Mouse (Mus musculus) MEL (cell line): ENCODE measurements at regions not wholly inside any gene's neighbourhood (a gene's known extent, or its start where the extent isn't known, plus 50 kb on each side); places are given as distances from the start of the nearest gene placed in this dataset.

ENCODE experiments used
- DNase-seq: peaks from one replicate; pipeline ENCODE4 v3.0.0; 2011; ENCODE audit warnings: low read depth, low spot score
- H3K27ac ChIP-seq: 2 replicates; pipeline ENCODE4 v1.5.1; 2012; ENCODE audit warnings: low read depth, mild to moderate bottlenecking, control low read depth, low read length, moderate library complexity; ENCODE audit not compliant: control insufficient read depth
- H3K27me3 ChIP-seq, 2 experiments: fragments of 150-350 bp in 1 of 2; sonication (generic) in 1 of 2; 2 replicates each; pipeline ENCODE4 v1.6.1; 2012; ENCODE audit warnings: low read length in 2 of 2, mild to moderate bottlenecking in 2 of 2, improper control_type of control experiment in 1 of 2, moderate library complexity in 1 of 2; ENCODE audit not compliant: insufficient read depth in 2 of 2, control insufficient read depth in 1 of 2
- H3K36me3 ChIP-seq, 2 experiments: 2 replicates each; pipeline ENCODE4 v1.6.1; 2012 to 2014; ENCODE audit warnings: low read length in 2 of 2, improper control_type of control experiment in 1 of 2, inconsistent platforms in 1 of 2, mild to moderate bottlenecking in 1 of 2; ENCODE audit not compliant: insufficient read depth in 2 of 2, control insufficient read depth in 1 of 2
- H3K4me1 ChIP-seq, 2 experiments: fragments of 150-350 bp in 1 of 2; sonication (generic) in 1 of 2; 2 replicates each; pipeline ENCODE4 v1.6.1; 2012; ENCODE audit warnings: low read length in 2 of 2, improper control_type of control experiment in 1 of 2, mild to moderate bottlenecking in 1 of 2; ENCODE audit not compliant: insufficient read depth in 2 of 2, control insufficient read depth in 1 of 2
- H3K4me3 ChIP-seq, 2 experiments: fragments of 150-350 bp in 1 of 2; sonication (generic) in 1 of 2; 2 replicates each; pipeline ENCODE4 v1.5.1; 2012; ENCODE audit warnings: low read depth in 2 of 2, low read length in 2 of 2, mild to moderate bottlenecking in 2 of 2, moderate library complexity in 2 of 2, control low read depth in 1 of 2, improper control_type of control experiment in 1 of 2; ENCODE audit not compliant: control insufficient read depth in 1 of 2, insufficient read depth in 1 of 2
- H3K79me2 ChIP-seq: 2 replicates; pipeline ENCODE4 v1.6.1; 2012; ENCODE audit warnings: mild to moderate bottlenecking, low read length, moderate library complexity; ENCODE audit not compliant: control insufficient read depth, poor library complexity, insufficient read depth
- H3K9ac ChIP-seq: 2 replicates; pipeline ENCODE4 v1.6.1; 2012; ENCODE audit warnings: low read depth, mild to moderate bottlenecking, control low read depth, low read length, moderate library complexity; ENCODE audit not compliant: control insufficient read depth, poor library complexity, severe bottlenecking
- H3K9me3 ChIP-seq: fragments of 150-350 bp; sonication (generic); replicated peaks from 2 replicates; pipeline ENCODE4 v1.6.1; 2012; ENCODE audit warnings: mild to moderate bottlenecking, low read length, improper control_type of control experiment, moderate library complexity; ENCODE audit not compliant: insufficient read depth
- BHLHE40 ChIP-seq: IDR thresholded peaks from 2 replicates; pipeline ENCODE4 v1.6.1; 2012; ENCODE audit warnings: low read depth, mild to moderate bottlenecking, inconsistent platforms, low read length, improper control_type of control experiment, borderline replicate concordance
- CHD1 ChIP-seq: IDR thresholded peaks from 2 replicates; pipeline ENCODE4 v1.6.1; 2012; ENCODE audit warnings: low read depth, mild to moderate bottlenecking, inconsistent platforms, low read length, improper control_type of control experiment
- CHD2 ChIP-seq: IDR thresholded peaks from 2 replicates; pipeline ENCODE4 v1.6.1; 2011; ENCODE audit warnings: low read length, improper control_type of control experiment
- CTCF ChIP-seq, 3 experiments: IDR thresholded peaks in 2 of 3; conservative IDR thresholded peaks in 1 of 3; 2 replicates each; pipeline ENCODE4 v1.5.1; 2011 to 2012; ENCODE audit warnings: low read length in 3 of 3, low read depth in 2 of 3, mild to moderate bottlenecking in 2 of 3, improper control_type of control experiment in 1 of 3, inconsistent platforms in 1 of 3, mixed read lengths in 1 of 3, moderate library complexity in 1 of 3; ENCODE audit not compliant: control insufficient read depth in 1 of 3, insufficient read depth in 1 of 3, poor library complexity in 1 of 3, severe bottlenecking in 1 of 3
- ETS1 ChIP-seq: IDR thresholded peaks from 2 replicates; pipeline ENCODE4 v1.6.1; 2012; ENCODE audit warnings: low read depth, mild to moderate bottlenecking, inconsistent platforms, low read length, improper control_type of control experiment, moderate library complexity
- GABPA ChIP-seq: IDR thresholded peaks from 2 replicates; pipeline ENCODE4 v1.6.1; 2012; ENCODE audit warnings: low read depth, mild to moderate bottlenecking, inconsistent platforms, low read length, improper control_type of control experiment, moderate library complexity
- JUND ChIP-seq: IDR thresholded peaks from 2 replicates; pipeline ENCODE4 v1.6.1; 2011; ENCODE audit warnings: low read depth, mild to moderate bottlenecking, improper control_type of control experiment, low read length
- KAT2A ChIP-seq: conservative IDR thresholded peaks from 2 replicates; pipeline ENCODE4 v1.6.1; 2012; ENCODE audit warnings: low read depth, low read length, improper control_type of control experiment, inconsistent platforms
- MAFK ChIP-seq: IDR thresholded peaks from 2 replicates; pipeline ENCODE4 v1.6.1; 2011; ENCODE audit warnings: low read depth, mild to moderate bottlenecking, low read length, improper control_type of control experiment, borderline replicate concordance
- MAZ ChIP-seq: IDR thresholded peaks from 2 replicates; pipeline ENCODE4 v1.6.1; 2012; ENCODE audit warnings: low read depth, mild to moderate bottlenecking, inconsistent platforms, low read length, improper control_type of control experiment
- MEF2A ChIP-seq: IDR thresholded peaks from 2 replicates; pipeline ENCODE4 v1.6.1; 2014; ENCODE audit warnings: low read depth, mild to moderate bottlenecking, inconsistent platforms, low read length, improper control_type of control experiment; ENCODE audit not compliant: poor library complexity, insufficient replicate concordance, severe bottlenecking; ENCODE audit errors: extremely low read depth
- MYC ChIP-seq: IDR thresholded peaks from 2 replicates; pipeline ENCODE4 v1.6.1; 2011; ENCODE audit warnings: low read depth, mild to moderate bottlenecking, low read length, improper control_type of control experiment, moderate library complexity
- NELFE ChIP-seq: IDR thresholded peaks from 2 replicates; pipeline ENCODE4 v1.6.1; 2011; ENCODE audit warnings: low read depth, low read length, improper control_type of control experiment
- NRF1 ChIP-seq: IDR thresholded peaks from 2 replicates; pipeline ENCODE4 v1.6.1; 2014; ENCODE audit warnings: low read depth, mild to moderate bottlenecking, inconsistent platforms, low read length, improper control_type of control experiment, moderate library complexity; ENCODE audit not compliant: poor library complexity, insufficient read depth, severe bottlenecking
- POLR2A ChIP-seq, 2 experiments: IDR thresholded peaks; 2 replicates each; pipeline ENCODE4 v1.6.1; 2011 to 2012; ENCODE audit warnings: low read length in 2 of 2, mild to moderate bottlenecking in 2 of 2, control low read depth in 1 of 2, improper control_type of control experiment in 1 of 2, low read depth in 1 of 2, moderate library complexity in 1 of 2; ENCODE audit not compliant: control insufficient read depth in 1 of 2, insufficient read depth in 1 of 2, poor library complexity in 1 of 2
- POLR2AphosphoS5 ChIP-seq: IDR thresholded peaks from 2 replicates; pipeline ENCODE4 v1.6.1; 2012; ENCODE audit warnings: low read depth, borderline replicate concordance, mild to moderate bottlenecking, inconsistent platforms, low read length, moderate library complexity, mixed read lengths
- RAD21 ChIP-seq: IDR thresholded peaks from 2 replicates; pipeline ENCODE4 v1.6.1; 2011; ENCODE audit warnings: mild to moderate bottlenecking, low read depth, low read length, improper control_type of control experiment
- RCOR1 ChIP-seq: IDR thresholded peaks from 2 replicates; pipeline ENCODE4 v1.6.1; 2012; ENCODE audit warnings: low read depth, mild to moderate bottlenecking, inconsistent platforms, low read length, improper control_type of control experiment
- SMC3 ChIP-seq: IDR thresholded peaks from 2 replicates; pipeline ENCODE4 v1.6.1; 2011; ENCODE audit warnings: low read depth, low read length, improper control_type of control experiment
- TAL1 ChIP-seq: IDR thresholded peaks from 2 replicates; pipeline ENCODE4 v1.6.1; 2012; ENCODE audit warnings: mild to moderate bottlenecking, inconsistent platforms, low read length, moderate library complexity, mixed read lengths
- TBP ChIP-seq: IDR thresholded peaks from 2 replicates; pipeline ENCODE4 v1.8.0; 2011; ENCODE audit warnings: low read depth, low read length, improper control_type of control experiment
- USF1 ChIP-seq: IDR thresholded peaks from 2 replicates; pipeline ENCODE4 v1.6.1; 2014; ENCODE audit warnings: low read depth, mild to moderate bottlenecking, inconsistent platforms, low read length, improper control_type of control experiment, moderate library complexity
- USF2 ChIP-seq, 2 experiments: IDR thresholded peaks; 2 replicates each; pipeline ENCODE4 v1.6.1; 2011 to 2012; ENCODE audit warnings: improper control_type of control experiment in 2 of 2, low read length in 2 of 2, borderline replicate concordance in 1 of 2, inconsistent platforms in 1 of 2, low read depth in 1 of 2, mild to moderate bottlenecking in 1 of 2; ENCODE audit not compliant: insufficient read depth in 1 of 2
- ZMIZ1 ChIP-seq: IDR thresholded peaks from 2 replicates; pipeline ENCODE4 v1.6.1; 2012; ENCODE audit warnings: low read depth, mild to moderate bottlenecking, inconsistent platforms, low read length, improper control_type of control experiment, moderate library complexity
- ZNF384 ChIP-seq: IDR thresholded peaks from 2 replicates; pipeline ENCODE4 v1.6.1; 2012; ENCODE audit warnings: low read depth, mild to moderate bottlenecking, inconsistent platforms, low read length, improper control_type of control experiment

DNA sequence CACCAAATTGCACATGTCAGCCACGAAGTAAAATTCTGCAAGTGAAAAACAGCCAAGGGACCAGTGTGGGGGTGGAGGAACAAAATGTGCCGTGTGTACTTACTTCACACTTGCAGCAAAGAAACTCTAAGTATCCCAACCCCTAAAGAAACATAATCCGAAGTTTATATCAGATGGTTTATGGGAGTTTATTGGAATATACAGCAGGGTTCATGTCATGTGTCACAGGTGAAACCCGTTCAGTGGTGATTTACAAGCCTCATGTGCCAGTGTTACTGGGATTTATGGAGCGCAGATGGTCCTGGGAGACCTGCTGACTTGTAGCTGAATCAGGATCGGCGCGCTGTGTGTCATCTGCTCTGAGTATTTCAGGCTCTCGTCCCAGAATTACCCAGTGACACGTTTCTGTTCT, 306.1 kb downstream of the Meis1 start:
- no peak for DNase-seq

DNA sequence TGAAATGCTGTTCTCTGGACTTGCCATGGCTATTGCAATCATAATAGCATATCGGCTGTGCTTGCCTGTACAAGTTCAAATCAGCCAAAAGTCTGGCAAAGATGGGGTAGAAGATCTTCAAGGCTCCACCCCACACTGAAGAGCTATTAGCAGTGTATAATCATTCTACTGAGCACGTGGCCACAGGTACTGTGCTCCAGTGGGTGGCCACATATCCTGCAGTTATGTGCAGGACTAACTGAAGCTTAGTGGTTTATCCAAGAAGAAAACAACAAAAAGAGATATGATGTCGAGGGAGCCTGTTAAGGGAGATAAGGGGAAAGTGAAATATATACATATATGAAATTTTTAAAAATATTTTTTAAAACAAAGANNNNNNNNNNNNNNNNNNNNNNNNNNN, 309.2 kb downstream of the Meis1 start:
- peaks cover 4 to 5% of the 10 kb centered on the region in 2 experiments; a peak in 2 of 4 replicates for H3K27me3 ChIP-seq
- H3K9ac ChIP-seq = no peak overlapping the region
- TF ChIP-seq RAD21 (no peak), MEF2A (no peak), CHD2 (no peak), JUND (no peak), USF1 (no peak), RCOR1 (no peak), SMC3 (no peak)
- TF ChIP-seq, all 39 proteins: peak for 0
- no peaks in the 10 kb centered on the region for H3K36me3 ChIP-seq
- DNase-seq = no peak
- no peaks in the 10 kb centered on the region for H3K79me2 ChIP-seq
- no peak overlapping the region for H3K27ac ChIP-seq
- H3K4me1 ChIP-seq = no peaks in the 10 kb centered on the region
- no peak overlapping the region for H3K4me3 ChIP-seq
- H3K9me3 ChIP-seq = no peaks in the 10 kb centered on the region

More for the DNA sequence above, 306.1 kb downstream of the Meis1 start:
- H3K27me3 ChIP-seq = peaks cover 7 to 8% of the 10 kb centered on the region in 2 experiments; a peak in 3 of 4 replicates
- no peaks in the 10 kb centered on the region for H3K4me1 ChIP-seq
- no peak overlapping the region for H3K27ac ChIP-seq
- TF ChIP-seq MYC (no peak), MAZ (no peak), ZNF384 (no peak), POLR2AphosphoS5 (no peak), CTCF (IDR thresholded peaks at IDR 0.05 in 2 of 3, conservative IDR thresholded peaks at IDR 0.05 in 1 of 3; ENCODE audit: control insufficient read depth in 1 of 3, insufficient read depth in 1 of 3, low read depth in 2 of 3, low read length in 3 of 3, poor library complexity in 1 of 3, severe bottlenecking in 1 of 3) (no peak), POLR2A (IDR thresholded peaks at IDR 0.05; ENCODE audit: control insufficient read depth in 1 of 2, insufficient read depth in 1 of 2, low read depth in 1 of 2, low read length in 2 of 2, poor library complexity in 1 of 2) (no peak), NRF1 (no peak), TAL1 (no peak), ZMIZ1 (no peak), BHLHE40 (no peak), ETS1 (no peak), NELFE (no peak), KAT2A (no peak), CHD1 (no peak), TBP (no peak), USF1 (no peak), USF2 (IDR thresholded peaks at IDR 0.05; ENCODE audit: borderline replicate concordance in 1 of 2, insufficient read depth in 1 of 2, low read depth in 1 of 2, low read length in 2 of 2) (no peak), MAFK (no peak), GABPA (no peak)
- no peak overlapping the region for H3K9ac ChIP-seq
- H3K79me2 ChIP-seq = no peaks in the 10 kb centered on the region
- H3K4me3 ChIP-seq = no peak overlapping the region
- H3K36me3 ChIP-seq = no peaks in the 10 kb centered on the region
- H3K9me3 ChIP-seq = no peaks in the 10 kb centered on the region
